Mouse (Mus musculus): ENCODE measurements at regions not wholly inside any gene's neighbourhood (a gene's known extent, or its start where the extent isn't known, plus 50 kb on each side); places are given as distances from the start of the nearest gene placed in this dataset.

DNA sequence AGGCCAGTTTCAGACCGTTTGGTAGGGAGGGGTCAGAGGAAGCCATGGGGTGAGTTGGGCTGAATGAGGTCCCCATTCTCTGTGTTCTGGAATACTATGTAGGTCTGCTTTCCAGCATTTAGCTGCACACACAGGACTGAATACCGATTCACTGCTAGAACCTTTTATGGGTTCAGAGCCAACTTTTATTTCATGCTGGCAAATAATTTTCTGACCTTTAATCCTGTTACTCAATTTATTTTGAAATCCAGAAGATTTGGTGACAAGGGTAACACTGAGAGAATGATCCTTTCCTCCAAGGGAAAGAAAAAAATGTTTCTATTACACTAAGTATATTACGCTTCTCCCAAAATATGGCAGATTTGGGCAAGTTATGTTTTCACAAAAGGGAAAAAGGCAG is 380.6 kb upstream of the Adamts9 start:
- TF ChIP-seq CHD1 (IDR thresholded peaks at IDR 0.05; ENCODE audit: low read depth, low read length) (no peak), ETS1 (conservative IDR thresholded peaks at IDR 0.05; ENCODE audit: low read depth, low read length) (no peak)
